Mouse (Mus musculus) liver, embryonic 14.5 days (tissue): ENCODE results near the gene Atad1. TPM values are rescaled to one million over a fixed set of nuclear protein-coding genes. Genes with fewer than 3 reads are reported as not detected.

ENCODE experiments used
- ATAC-seq: fragments of 200-750 bp; cut with Nextera tagmentation; 2 replicates; pipeline ENCODE4 v1.8.0; 2017; ENCODE audit warnings: moderate number of reproducible peaks, mild to moderate bottlenecking, moderate library complexity; ENCODE audit not compliant: insufficient read depth
- DNase-seq, 3 experiments: peaks; one replicate each; pipeline ENCODE4 v3.0.0-alpha.2; 2012 to 2013; ENCODE audit warnings: low read depth in 3 of 3, low spot score in 3 of 3
- H3K27ac ChIP-seq: fragments of 300-500 bp; sonication (generic); 2 replicates; pipeline ENCODE4 v1.5.1; 2014; ENCODE audit warnings: moderate library complexity, mild to moderate bottlenecking, control low read depth, inconsistent platforms
- H3K27me3 ChIP-seq: fragments of 300-500 bp; sonication (generic); 2 replicates; pipeline ENCODE4 v1.6.1; 2014; ENCODE audit warnings: mild to moderate bottlenecking, low read length, moderate library complexity; ENCODE audit not compliant: control insufficient read depth, insufficient read depth
- H3K36me3 ChIP-seq: fragments of 300-500 bp; sonication (generic); replicated peaks from 2 replicates; pipeline ENCODE4 v1.6.1; 2014; ENCODE audit warnings: low read depth; ENCODE audit not compliant: control insufficient read depth, insufficient read depth
- H3K4me1 ChIP-seq, 2 experiments: fragments of 200-500 bp in 1 of 2; fragments of 300-500 bp in 1 of 2; sonication (generic) in 1 of 2; replicated peaks; 2 replicates each; pipeline ENCODE4 v1.6.1; 2012 to 2014; ENCODE audit warnings: antibody characterized with exemption in 1 of 2, inconsistent platforms in 1 of 2, low read length in 1 of 2; ENCODE audit not compliant: control insufficient read depth in 2 of 2, insufficient read depth in 2 of 2
- H3K4me2 ChIP-seq: fragments of 300-500 bp; sonication (generic); 2 replicates; pipeline ENCODE4 v1.6.1; 2014; ENCODE audit warnings: low read depth, mild to moderate bottlenecking, control low read depth, moderate library complexity
- H3K4me3 ChIP-seq, 2 experiments: fragments of 200-500 bp in 1 of 2; fragments of 300-500 bp in 1 of 2; sonication (generic) in 1 of 2; 2 replicates each; pipeline ENCODE4 v1.5.1; 2012 to 2014; ENCODE audit warnings: low read depth in 2 of 2, low read length in 2 of 2, mild to moderate bottlenecking in 2 of 2, control low read depth in 1 of 2, inconsistent platforms in 1 of 2, moderate library complexity in 1 of 2; ENCODE audit not compliant: insufficient read depth in 1 of 2
- H3K9ac ChIP-seq: fragments of 300-500 bp; sonication (generic); replicated peaks from 2 replicates; pipeline ENCODE4 v1.6.1; 2014; ENCODE audit warnings: mild to moderate bottlenecking, control low read depth, moderate library complexity
- H3K9me3 ChIP-seq: fragments of 300-500 bp; sonication (generic); 2 replicates; pipeline ENCODE4 v1.6.1; 2016; ENCODE audit warnings: low read length, mixed read lengths; ENCODE audit not compliant: control insufficient read depth
- CTCF ChIP-seq: IDR thresholded peaks from 2 replicates; pipeline ENCODE4 v1.5.1; 2016; ENCODE audit warnings: antibody characterized with exemption, low read depth, control low read depth
- EP300 ChIP-seq: IDR thresholded peaks from 2 replicates; pipeline ENCODE4 v1.6.1; 2016; ENCODE audit warnings: antibody characterized with exemption, low read depth
- WGBS: fragments of 180-500 bp; shearing (Covaris S2); extraction: QIAGEN DNeasy Blood & Tissue Kit; methylation state at CpG from one replicate; pipeline ENCODE4 v1.1.7; 2014; ENCODE audit not compliant: insufficient replicate concordance; 5-methylcytosine and 5-hydroxymethylcytosine counted together
- polyA plus RNA-seq, 2 experiments: library from polyadenylated mRNA; depleted of rRNA in 1 of 2; stranded (reverse) in 1 of 2; unstranded in 1 of 2; fragments of >200 nt; fragmentation: Nextera tagmentation in 1 of 2; extraction: Ambion mirVana in 1 of 2; gene quantifications; 2 replicates each; pipeline versions ENCODE4 v1.2.1 to v1.2.3; 2012 to 2014

The Atad1 gene
- polyA plus RNA-seq, 2 experiments = 9.9 to 20.9 TPM

DNA sequence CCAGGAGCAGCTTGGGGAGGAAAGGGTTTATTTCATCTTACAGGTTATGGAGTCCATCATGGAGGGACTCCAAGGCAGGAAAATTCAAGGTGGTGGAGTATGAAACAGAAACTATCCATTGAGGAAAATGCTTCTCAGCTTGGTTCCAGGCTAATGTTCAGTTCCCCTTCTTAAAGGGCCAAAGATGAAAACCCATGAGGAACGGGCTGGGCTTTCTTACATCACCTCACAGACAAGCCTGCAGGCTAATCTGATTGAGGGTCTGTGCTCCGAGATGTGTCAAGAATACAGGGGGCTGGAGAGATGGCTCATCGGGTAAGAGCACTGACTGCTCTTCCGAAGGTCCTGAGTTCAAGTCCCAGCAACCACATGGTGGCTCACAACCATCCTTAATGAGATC, 9.8 kb downstream of the Atad1 start:
- Histone ChIP-seq H3K4me2 (no peak overlapping the region), H3K27ac (no peak overlapping the region), H3K4me3 (no peak overlapping the region), H3K4me1 (0 out of 4 replicates have a peak, but pooled peaks cover 0 to 2% of the 10 kb centered on the region in 2 experiments), H3K27me3 (peaks cover 14% of the 10 kb centered on the region), H3K36me3 (no peaks in the 10 kb centered on the region), H3K9me3 (no peaks in the 10 kb centered on the region), H3K9ac (no peak overlapping the region)
- WGBS = 59% methylated on average over 4 of the region's 4 CpGs
- DNase-seq (no peak), ATAC-seq (no peak)
- TF ChIP-seq CTCF = no peak
- TF ChIP-seq EP300 = no peak

DNA sequence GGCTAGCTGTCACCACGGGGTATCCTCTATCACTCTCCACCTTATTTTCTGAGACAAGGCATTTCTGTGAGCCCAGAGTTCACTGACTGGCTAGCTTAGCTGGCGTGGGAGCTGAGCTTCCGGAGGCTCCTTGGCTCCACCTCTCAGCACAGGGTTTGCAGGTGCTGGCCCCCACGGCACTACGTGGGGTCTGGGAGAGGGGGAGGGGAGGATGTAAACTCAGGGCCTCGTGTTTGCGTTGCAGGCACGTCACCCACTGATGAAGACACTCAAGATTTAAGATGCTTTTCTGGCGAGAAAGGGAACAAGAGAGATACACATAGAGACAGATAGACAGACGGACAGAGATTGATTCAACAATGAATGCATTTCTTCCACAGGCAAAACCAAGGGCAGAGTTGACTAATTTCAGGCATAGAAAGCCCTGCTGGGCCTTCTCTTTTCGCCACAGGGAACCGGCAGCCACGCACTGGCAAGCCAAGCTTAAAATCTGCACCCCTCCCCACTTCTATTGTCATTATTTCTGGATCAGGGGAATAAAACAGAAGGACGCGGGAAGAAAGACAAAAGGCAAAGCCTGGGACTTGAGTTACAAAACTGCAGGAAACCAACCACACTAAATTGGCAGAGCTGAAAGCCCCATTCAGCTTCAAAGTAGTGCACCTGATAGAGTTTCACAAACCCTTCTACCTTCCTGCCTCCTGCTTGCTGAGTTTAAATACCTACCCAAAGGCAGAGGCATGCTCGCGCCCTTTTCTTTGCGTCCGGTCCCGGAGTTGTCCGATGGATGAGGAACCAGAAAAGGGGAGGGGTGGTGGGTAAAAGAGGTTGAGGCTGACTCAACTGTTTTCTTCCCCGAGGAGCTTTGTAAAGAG, 12.9 kb downstream of the Atad1 start:
- no peak overlapping the region for H3K4me2 ChIP-seq
- TF ChIP-seq CTCF = no peak
- no peak for TF ChIP-seq EP300
- WGBS = 6% methylated on average over 22 of the region's 22 CpGs
- H3K4me1 ChIP-seq = 0 out of 4 replicates have a peak, but pooled peaks cover 0 to 2% of the 10 kb centered on the region in 2 experiments
- no peaks in the 10 kb centered on the region for H3K9me3 ChIP-seq
- no peak for ATAC-seq
- peaks cover 14% of the 10 kb centered on the region for H3K27me3 ChIP-seq
- no peak overlapping the region for H3K27ac ChIP-seq
- H3K9ac ChIP-seq = no peak overlapping the region
- H3K36me3 ChIP-seq = no peaks in the 10 kb centered on the region
- H3K4me3 ChIP-seq = no peak overlapping the region
- DNase-seq = no peak

DNA sequence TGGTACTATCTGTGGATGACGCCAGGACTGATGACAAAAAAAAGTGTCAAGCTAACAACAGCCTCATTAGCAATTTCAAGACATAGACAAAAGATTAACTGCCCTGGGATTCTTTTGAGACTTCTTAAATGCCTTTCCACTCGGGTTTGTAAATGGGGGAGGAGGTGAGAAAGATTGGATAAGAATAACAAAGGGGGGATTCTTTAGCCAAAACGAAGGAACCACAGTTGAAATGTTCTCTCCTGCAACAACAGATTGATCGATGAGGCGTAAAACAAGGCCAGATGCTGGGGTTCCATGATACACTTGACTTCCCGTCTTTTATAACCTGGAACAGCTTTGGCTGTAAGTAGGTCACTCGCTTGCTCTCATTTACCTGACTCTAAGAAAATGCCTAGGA, 15.8 kb downstream of the Atad1 start:
- H3K9me3 ChIP-seq = no peaks in the 10 kb centered on the region
- DNase-seq (no peak), ATAC-seq (no peak)
- H3K9ac ChIP-seq = no peak overlapping the region
- no peak overlapping the region for H3K4me3 ChIP-seq
- H3K36me3 ChIP-seq = no peaks in the 10 kb centered on the region
- 0 out of 4 replicates have a peak, but pooled peaks cover 0 to 2% of the 10 kb centered on the region in 2 experiments for H3K4me1 ChIP-seq
- H3K4me2 ChIP-seq = no peak overlapping the region
- H3K27me3 ChIP-seq = peaks cover 14% of the 10 kb centered on the region
- 49% methylated on average over 7 of the region's 7 CpGs for WGBS
- TF ChIP-seq EP300 = no peak
- no peak for TF ChIP-seq CTCF
- H3K27ac ChIP-seq = no peak overlapping the region

DNA sequence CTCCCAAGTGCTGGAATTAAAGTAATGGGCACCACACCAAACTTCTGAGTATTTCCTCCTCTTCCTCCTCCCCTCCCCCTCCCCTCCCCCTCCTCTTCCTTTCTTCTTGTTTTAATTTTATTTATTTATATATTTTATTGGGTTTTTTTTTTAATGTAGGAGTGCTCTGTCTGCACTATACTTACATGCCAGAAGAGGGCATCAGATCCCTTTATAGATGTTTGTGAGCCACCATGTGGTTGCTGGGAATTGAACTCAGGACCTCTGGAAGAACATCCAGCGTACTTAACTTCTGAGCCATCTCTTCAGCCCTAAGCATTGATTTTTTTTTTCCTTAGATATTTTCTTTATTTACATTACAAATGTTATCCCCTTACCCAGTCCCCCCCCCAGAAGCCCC, 19.3 kb downstream of the Atad1 start:
- no peak overlapping the region for H3K27ac ChIP-seq
- ATAC-seq = no peak
- no peak for DNase-seq
- H3K27me3 ChIP-seq = no peaks in the 10 kb centered on the region
- WGBS = 66% methylated on average over 1 of the region's 1 CpGs
- no peaks in the 10 kb centered on the region for H3K36me3 ChIP-seq
- no peaks in the 10 kb centered on the region for H3K9me3 ChIP-seq
- no peaks in the 10 kb centered on the region for H3K4me1 ChIP-seq
- no peak overlapping the region for H3K4me2 ChIP-seq
- H3K9ac ChIP-seq = no peak overlapping the region
- H3K4me3 ChIP-seq = no peak overlapping the region
- TF ChIP-seq CTCF (no peak), EP300 (no peak)

DNA sequence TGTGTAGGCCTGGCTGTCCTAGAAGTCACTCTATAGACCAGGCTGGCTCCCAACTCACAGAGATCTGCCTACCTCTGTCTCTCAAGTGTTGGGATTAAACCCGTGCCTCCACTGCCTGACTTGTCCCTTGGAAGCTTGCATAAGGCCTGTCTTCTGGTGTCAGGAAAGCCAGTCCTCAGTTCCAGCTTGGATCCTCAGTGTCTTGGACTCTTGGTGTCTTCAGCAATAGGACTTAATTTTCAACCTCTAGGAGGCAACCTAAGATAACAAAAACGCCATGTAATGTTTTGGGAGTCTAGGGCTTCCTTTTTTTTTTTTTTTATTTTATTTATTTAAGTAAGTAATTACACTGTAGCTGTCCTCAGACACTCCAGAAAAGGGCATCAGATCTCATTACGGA, 22.0 kb downstream of the Atad1 start:
- TF ChIP-seq CTCF (no peak), EP300 (no peak)
- H3K4me2 ChIP-seq = no peak overlapping the region
- H3K27ac ChIP-seq = no peak overlapping the region
- H3K27me3 ChIP-seq = no peaks in the 10 kb centered on the region
- no peaks in the 10 kb centered on the region for H3K36me3 ChIP-seq
- peaks cover 2 to 3% of the 10 kb centered on the region in 2 experiments; a peak in 3 of 4 replicates for H3K4me1 ChIP-seq
- 33% methylated on average over 3 of the region's 3 CpGs for WGBS
- H3K9ac ChIP-seq = no peak overlapping the region
- DNase-seq (no peak), ATAC-seq (no peak)
- H3K4me3 ChIP-seq = no peak overlapping the region
- no peaks in the 10 kb centered on the region for H3K9me3 ChIP-seq
